Mouse (Mus musculus): Measurements from ENCODE around the gene Slc17a6.

Gene Slc17a6

GRCm38 (mm10) chr7:51621694-51622145 lies at the start of gene Slc17a6:
Slc17a6 (plus strand) TSS chr7:51622006.
- peak; percentile 24 for DNase-seq (ENCODE audit: low read depth)

- no peak for DNase-seq (ENCODE audit: low read depth)
These were observed 21.8 kb upstream of the Slc17a6 start for GRCm38 (mm10) chr7:51600021-51600420.

GRCm38 (mm10) chr7:51603741-51604140 lies 18.1 kb upstream of the Slc17a6 start:
- DNase-seq (ENCODE audit: low read depth), result no peak

GRCm38 (mm10) chr7:51614404-51614803 lies 7.4 kb upstream of the Slc17a6 start:
- DNase-seq (ENCODE audit: low read depth), result peak; percentile 51

- DNase-seq (ENCODE audit: low read depth), result peak; percentile 69
These were observed 3.9 kb upstream of the Slc17a6 start for GRCm38 (mm10) chr7:51617941-51618340.

GRCm38 (mm10) chr7:51618412-51618811 lies 3.4 kb upstream of the Slc17a6 start:
- DNase-seq (ENCODE audit: low read depth), result peak; percentile 13

GRCm38 (mm10) chr7:51619977-51620376 lies 1.8 kb upstream of the Slc17a6 start:
- no peak for DNase-seq (ENCODE audit: low read depth)

GRCm38 (mm10) chr7:51622196-51622595 lies 390 bp downstream of the Slc17a6 start:
- no peak for DNase-seq (ENCODE audit: low read depth)

GRCm38 (mm10) chr7:51622666-51623065 lies 860 bp downstream of the Slc17a6 start:
- no peak for DNase-seq (ENCODE audit: low read depth)

GRCm38 (mm10) chr7:51624336-51624897 lies 2.6 kb downstream of the Slc17a6 start:
- DNase-seq (ENCODE audit: low read depth), result no peak

GRCm38 (mm10) chr7:51625161-51625560 lies 3.4 kb downstream of the Slc17a6 start:
- no peak for DNase-seq (ENCODE audit: low read depth)

GRCm38 (mm10) chr7:51625591-51626255 lies 3.9 kb downstream of the Slc17a6 start:
- DNase-seq (ENCODE audit: low read depth), result no peak

- DNase-seq (ENCODE audit: low read depth), result no peak
These were observed 4.7 kb downstream of the Slc17a6 start for GRCm38 (mm10) chr7:51626451-51627000.

- no peak for DNase-seq (ENCODE audit: low read depth)
These were observed 5.3 kb downstream of the Slc17a6 start for GRCm38 (mm10) chr7:51627001-51627631.

- no peak for DNase-seq (ENCODE audit: low read depth)
These were observed 5.9 kb downstream of the Slc17a6 start for GRCm38 (mm10) chr7:51627666-51628065.

- DNase-seq (ENCODE audit: low read depth), result no peak
These were observed 6.5 kb downstream of the Slc17a6 start for GRCm38 (mm10) chr7:51628349-51628748.

GRCm38 (mm10) chr7:51629206-51629605 lies 7.4 kb downstream of the Slc17a6 start:
- no peak for DNase-seq (ENCODE audit: low read depth)

GRCm38 (mm10) chr7:51631171-51631570 lies 9.4 kb downstream of the Slc17a6 start:
- DNase-seq (ENCODE audit: low read depth), result no peak

GRCm38 (mm10) chr7:51632543-51633229 lies 10.9 kb downstream of the Slc17a6 start:
- no peak for DNase-seq (ENCODE audit: low read depth)

GRCm38 (mm10) chr7:51633230-51633844 lies 11.5 kb downstream of the Slc17a6 start:
- DNase-seq (ENCODE audit: low read depth), result no peak

- no peak for DNase-seq (ENCODE audit: low read depth)
These were observed 35.3 kb downstream of the Slc17a6 start for GRCm38 (mm10) chr7:51657152-51657551.

- no peak for DNase-seq (ENCODE audit: low read depth)
These were observed 40.6 kb downstream of the Slc17a6 start for GRCm38 (mm10) chr7:51662441-51662840.
